Mouse (Mus musculus) gastrocnemius, adult 2 months (tissue): ENCODE results near the gene Hsf2bp. TPM values are rescaled to one million over a fixed set of nuclear protein-coding genes. Genes with fewer than 3 reads are reported as not detected.

Experiments used
- DNase-seq: peaks from one replicate; pipeline ENCODE4 v3.0.0; 2022
- H3K27ac ChIP-seq: fragments of 200-600 bp; 2 replicates; pipeline ENCODE4 v1.8.1; 2022; ENCODE audit warnings: mild to moderate bottlenecking
- H3K4me3 ChIP-seq: fragments of 200-600 bp; 2 replicates; pipeline ENCODE4 v1.8.1; 2022; ENCODE audit warnings: mild to moderate bottlenecking, moderate library complexity
- CTCF ChIP-seq: fragments of 200-600 bp; IDR thresholded peaks from 2 replicates; pipeline ENCODE4 v1.8.1; 2022; ENCODE audit warnings: antibody characterized with exemption, mild to moderate bottlenecking, moderate library complexity
- intact Hi-C: fragments of 180-260 bp; cut with DNase I; formaldehyde crosslinking; loops from one replicate; pipeline ENCODE4 v1.15.1; 2025
- total RNA-seq, 2 experiments: library from RNA; stranded (reverse); gene quantifications; 2 replicates each; pipeline ENCODE4 v1.2.3; 2021

The Hsf2bp gene
- total RNA-seq, 2 experiments from 2014 or later: 0.46 to 1.5 TPM

GRCm38 (mm10) chr17:32024671-32025073 lies 11.5 kb downstream of the Hsf2bp start:
- intact Hi-C loops: loop anchor here (1.0 to 2.0 kb wide), 2 partner anchors 332 to 339 kb away; no protein-coding TSS in a partner anchor
- no peak for TF ChIP-seq CTCF

DNA sequence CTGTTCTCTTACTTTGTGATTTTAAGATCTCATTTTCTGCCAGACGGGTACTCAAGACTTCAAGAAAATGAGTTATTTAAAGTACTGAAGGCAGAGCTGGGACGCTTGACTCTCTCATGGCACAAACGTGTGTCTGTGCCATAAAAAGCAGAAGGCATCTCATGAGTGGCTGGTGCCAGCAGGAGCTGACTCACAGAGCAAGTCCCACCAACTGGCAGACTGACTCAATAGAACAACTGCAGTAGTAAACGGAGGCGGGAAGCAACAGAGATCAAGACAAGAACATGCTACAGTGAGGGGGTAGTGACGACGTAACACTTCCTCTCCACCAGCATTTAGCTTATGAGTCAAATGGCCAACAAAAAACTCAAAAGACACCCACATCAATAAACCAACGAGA lies 13.1 kb downstream of the Hsf2bp start:
- no peak for TF ChIP-seq CTCF
- Histone ChIP-seq H3K27ac (peak overlapping the region; percentile 48), H3K4me3 (no peak overlapping the region)
- intact Hi-C loops: no loop called here
- DNase-seq: peak; percentile 53

More at GRCm38 (mm10) chr17:32024671-32025073, 11.5 kb downstream of the Hsf2bp start:
- peak; percentile 41 for DNase-seq
- no peak overlapping the region for H3K4me3 ChIP-seq
- peak overlapping the region; percentile 67 for H3K27ac ChIP-seq

DNA sequence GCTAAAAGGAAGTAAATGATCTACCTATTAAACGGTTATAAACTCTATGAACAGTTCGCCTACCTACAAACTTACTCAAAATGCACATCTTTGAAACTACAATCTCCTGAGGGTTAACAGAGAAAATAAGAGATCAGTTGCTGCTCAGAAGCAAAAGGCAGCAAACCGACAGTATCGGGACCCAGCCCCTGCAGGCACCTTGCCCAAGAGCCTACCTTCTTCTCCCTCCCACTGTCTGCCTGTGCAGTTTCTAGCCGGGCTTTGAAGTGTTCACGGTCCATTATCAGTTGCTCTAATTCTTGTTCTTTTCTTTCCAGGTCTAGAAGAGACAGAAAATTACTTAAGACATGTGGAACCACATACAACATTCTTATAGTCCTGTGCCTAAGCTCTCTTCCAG lies 13.6 kb downstream of the Hsf2bp start:
- TF ChIP-seq CTCF: no peak
- Histone ChIP-seq H3K27ac (peak overlapping the region; percentile 48; the same call in 1 of the 2 replicates), H3K4me3 (no peak overlapping the region)
- intact Hi-C loops: no loop called here
- no peak for DNase-seq

DNA sequence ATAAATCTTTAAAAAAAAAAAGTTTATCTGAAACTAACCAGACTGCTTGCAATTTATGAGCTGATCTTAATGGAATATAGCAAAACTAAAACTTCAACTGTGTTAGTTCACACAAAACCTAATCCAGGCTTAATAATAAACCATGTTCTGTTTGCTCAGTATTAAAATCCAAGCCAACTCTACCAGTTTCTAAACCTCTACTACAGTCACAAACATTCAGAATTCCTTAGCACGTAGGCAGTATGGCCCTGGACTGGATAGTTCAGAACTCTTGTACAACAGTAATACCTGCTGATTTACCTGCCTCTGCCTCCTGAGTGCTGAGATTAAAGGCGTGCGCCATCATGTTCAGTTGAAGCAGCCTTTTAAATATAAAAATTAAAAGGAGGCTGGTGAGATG lies 14.2 kb downstream of the Hsf2bp start:
- Histone ChIP-seq H3K4me3 (no peak overlapping the region), H3K27ac (no peak overlapping the region)
- no peak for DNase-seq
- TF ChIP-seq CTCF: no peak
- intact Hi-C loops: no loop called here

DNA sequence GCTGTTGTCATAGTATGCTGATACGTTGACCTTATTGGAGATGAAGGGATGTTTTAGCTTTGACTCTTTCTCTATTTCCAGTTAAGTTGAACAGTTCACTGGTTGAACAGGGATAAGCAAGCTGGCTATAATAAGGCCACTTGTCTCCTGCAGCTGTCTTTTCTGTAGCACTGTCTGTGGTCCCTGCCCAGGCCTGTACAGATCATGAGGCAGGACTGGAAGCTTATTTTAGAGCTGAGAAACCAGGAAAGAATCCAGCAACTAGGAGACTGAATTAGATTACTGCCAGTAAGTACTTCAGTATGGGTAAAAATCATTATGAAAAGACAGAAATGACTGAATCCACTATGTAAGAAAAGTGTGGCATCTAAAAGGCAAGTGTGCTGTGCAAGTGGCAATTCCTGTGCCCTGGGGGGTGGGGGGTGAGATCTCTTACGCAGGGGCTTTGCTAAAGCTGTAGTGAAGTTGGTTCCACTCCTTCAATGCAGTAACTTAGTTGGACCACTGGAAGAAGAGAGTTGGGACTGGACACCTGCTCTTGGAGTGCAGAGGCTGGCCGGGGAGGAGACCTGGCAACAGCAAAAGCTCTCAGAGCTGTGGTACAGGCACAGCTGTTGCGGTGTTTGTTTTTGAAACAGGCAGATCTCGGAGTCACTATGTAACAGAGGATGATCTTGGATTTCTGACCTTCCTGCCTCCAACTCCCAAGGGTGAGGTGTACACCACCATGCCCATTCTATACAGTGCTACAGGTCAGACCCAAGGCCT lies 17.8 kb downstream of the Hsf2bp start:
- H3K4me3 ChIP-seq: 0 out of 2 replicates have a peak overlapping the region, but pooled peaks have one; percentile 21
- peak overlapping the region; percentile 91 for H3K27ac ChIP-seq
- intact Hi-C loops: loop anchor here (2.0 kb wide), 1 partner anchor 162 kb away; no protein-coding TSS in a partner anchor
- peak; percentile 72 for DNase-seq
- TF ChIP-seq CTCF: no peak

DNA sequence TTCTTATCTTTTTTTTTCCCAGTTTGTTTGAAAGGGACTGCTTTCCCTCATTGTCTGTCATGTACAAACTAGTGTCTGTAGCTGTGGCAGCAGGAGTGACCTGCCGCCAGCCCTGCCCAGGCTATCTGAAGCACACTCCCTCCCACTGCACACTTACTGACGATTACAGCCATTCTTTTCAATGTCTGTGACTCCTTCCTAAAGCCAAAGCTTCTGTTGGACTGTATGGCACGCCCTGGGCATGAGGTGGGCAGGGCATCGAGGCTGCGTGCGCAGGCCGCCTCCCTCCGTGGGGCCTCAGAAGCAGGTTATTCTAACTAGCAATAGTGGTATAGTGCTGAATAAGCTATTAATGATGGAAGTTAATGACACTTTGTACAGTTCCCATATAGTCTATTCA lies 19.7 kb downstream of the Hsf2bp start:
- no peak for DNase-seq
- intact Hi-C loops: no loop called here
- H3K27ac ChIP-seq: no peak overlapping the region
- no peak for TF ChIP-seq CTCF
- no peak overlapping the region for H3K4me3 ChIP-seq

GRCm38 (mm10) chr17:32013659-32014058 lies 22.5 kb downstream of the Hsf2bp start:
- intact Hi-C loops: loop anchor here (5.0 kb wide), 1 partner anchor 76 kb away; no protein-coding TSS in a partner anchor
- no peak overlapping the region for H3K4me3 ChIP-seq
- no peak for DNase-seq
- peak overlapping the region; percentile 4 for H3K27ac ChIP-seq
- TF ChIP-seq CTCF: no peak

DNA sequence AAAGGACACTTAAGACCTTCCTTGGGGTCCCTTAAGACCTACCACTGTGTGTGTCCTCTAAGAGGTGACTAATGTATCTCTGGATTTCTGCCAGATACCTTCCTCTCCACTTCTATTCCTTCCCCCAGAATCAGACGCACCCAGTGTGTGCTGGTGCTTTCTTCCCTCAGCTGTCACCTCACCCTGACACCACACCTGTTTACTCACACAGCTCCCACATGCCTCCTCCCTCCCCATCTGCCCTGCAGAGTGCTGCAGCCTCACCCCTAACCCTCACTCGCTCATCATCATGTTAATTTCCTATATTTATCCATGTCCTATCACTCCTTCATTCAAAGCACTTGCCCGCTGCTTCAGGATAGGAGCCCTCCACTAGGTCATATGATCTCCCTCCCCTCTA lies 23.9 kb downstream of the Hsf2bp start:
- H3K27ac ChIP-seq: no peak overlapping the region
- no peak for DNase-seq
- H3K4me3 ChIP-seq: no peak overlapping the region
- TF ChIP-seq CTCF: no peak
- intact Hi-C loops: loop anchor here (5.0 kb wide), 1 partner anchor 75 kb away; no protein-coding TSS in a partner anchor

- H3K4me3 ChIP-seq: no peak overlapping the region
- no peak overlapping the region for H3K27ac ChIP-seq
- intact Hi-C loops: loop anchor here (5.0 kb wide), 1 partner anchor 74 kb away; no protein-coding TSS in a partner anchor
- no peak for DNase-seq
- TF ChIP-seq CTCF: no peak
Observed at GRCm38 (mm10) chr17:32011694-32012093, 24.5 kb downstream of the Hsf2bp start.

GRCm38 (mm10) chr17:32006800-32007199 lies 29.3 kb downstream of the Hsf2bp start:
- intact Hi-C loops: no loop called here
- Histone ChIP-seq H3K4me3 (no peak overlapping the region), H3K27ac (peak overlapping the region; percentile 68)
- DNase-seq: peak; percentile 55
- no peak for TF ChIP-seq CTCF

DNA sequence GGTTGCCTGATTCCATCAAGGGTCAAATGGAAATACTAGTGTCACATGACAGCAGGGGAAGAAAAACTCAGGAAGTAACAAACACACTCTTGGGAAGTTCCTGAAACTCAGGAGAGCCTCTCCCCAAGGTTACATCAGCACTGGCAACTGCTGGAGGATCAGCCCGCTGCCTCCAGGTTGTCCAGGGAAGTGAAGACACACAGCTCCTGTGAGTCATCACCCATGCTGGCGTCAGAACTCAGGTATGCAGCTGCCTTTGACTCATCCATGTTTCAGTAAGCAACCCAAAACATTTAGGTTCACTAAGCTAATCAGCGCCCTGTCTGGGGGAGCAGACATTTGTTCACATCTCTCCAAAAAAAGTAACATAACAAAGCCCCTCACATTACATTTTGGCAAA lies 32.9 kb downstream of the Hsf2bp start:
- no peak for DNase-seq
- no peak for TF ChIP-seq CTCF
- no peak overlapping the region for H3K4me3 ChIP-seq
- intact Hi-C loops: no loop called here
- H3K27ac ChIP-seq: no peak overlapping the region

GRCm38 (mm10) chr17:31998351-31998750 lies 37.8 kb downstream of the Hsf2bp start:
- no peak for TF ChIP-seq CTCF
- no peak for DNase-seq
- intact Hi-C loops: no loop called here
- Histone ChIP-seq H3K27ac (peak overlapping the region; percentile 24; the same call in 1 of the 2 replicates), H3K4me3 (no peak overlapping the region)

- no peak for DNase-seq
- Histone ChIP-seq H3K27ac (no peak overlapping the region), H3K4me3 (no peak overlapping the region)
- intact Hi-C loops: no loop called here
- no peak for TF ChIP-seq CTCF
Observed at GRCm38 (mm10) chr17:31996331-31996730, 39.8 kb downstream of the Hsf2bp start.
